Mouse (Mus musculus) splenic B cell, adult 2 months (primary cell): ENCODE data around the gene Acin1.

Experiments
- DNase-seq: peaks from one replicate; pipeline ENCODE4 v3.0.0-alpha.2; 2011; ENCODE audit warnings: low read depth, low spot score
- H3K27me3 ChIP-seq: 2 replicates; pipeline ENCODE4 v1.6.1; 2012; ENCODE audit warnings: mild to moderate bottlenecking, low read length, moderate library complexity, mixed read lengths; ENCODE audit not compliant: control insufficient read depth, poor library complexity, insufficient read depth, severe bottlenecking
- H3K36me3 ChIP-seq: 2 replicates; pipeline ENCODE4 v1.6.1; 2012; ENCODE audit warnings: mild to moderate bottlenecking, low read length, moderate library complexity, mixed read lengths; ENCODE audit not compliant: control insufficient read depth, poor library complexity, insufficient read depth, severe bottlenecking

The Acin1 gene

GRCm38 (mm10) chr14:54594631-54595414 lies 91.9 kb downstream of the Acin1 start:
- Histone ChIP-seq H3K27me3 (no peaks in the 10 kb centered on the region), H3K36me3 (no peaks in the 10 kb centered on the region)
- DNase-seq = no peak

DNA sequence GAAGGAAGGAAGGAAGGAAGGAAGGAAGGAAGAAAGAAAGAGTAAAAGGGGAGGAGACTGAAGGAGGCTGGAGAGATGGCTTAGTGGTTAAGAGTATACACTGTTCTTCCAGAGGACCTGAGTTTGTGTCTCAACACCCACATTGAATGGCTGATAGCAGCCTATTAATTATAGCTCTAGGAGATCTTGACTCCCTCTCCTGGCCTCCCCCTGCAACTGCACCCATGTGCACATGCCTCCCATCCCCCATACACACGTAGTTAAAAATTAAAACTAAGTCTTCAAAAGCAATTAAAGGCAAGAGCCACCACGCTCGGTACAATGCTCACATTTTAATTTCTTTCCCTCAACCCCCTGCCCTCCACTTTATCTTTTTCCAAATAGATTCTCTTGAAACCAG lies 92.7 kb downstream of the Acin1 start:
- no peak for DNase-seq
- no peaks in the 10 kb centered on the region for H3K27me3 ChIP-seq
- no peaks in the 10 kb centered on the region for H3K36me3 ChIP-seq

DNA sequence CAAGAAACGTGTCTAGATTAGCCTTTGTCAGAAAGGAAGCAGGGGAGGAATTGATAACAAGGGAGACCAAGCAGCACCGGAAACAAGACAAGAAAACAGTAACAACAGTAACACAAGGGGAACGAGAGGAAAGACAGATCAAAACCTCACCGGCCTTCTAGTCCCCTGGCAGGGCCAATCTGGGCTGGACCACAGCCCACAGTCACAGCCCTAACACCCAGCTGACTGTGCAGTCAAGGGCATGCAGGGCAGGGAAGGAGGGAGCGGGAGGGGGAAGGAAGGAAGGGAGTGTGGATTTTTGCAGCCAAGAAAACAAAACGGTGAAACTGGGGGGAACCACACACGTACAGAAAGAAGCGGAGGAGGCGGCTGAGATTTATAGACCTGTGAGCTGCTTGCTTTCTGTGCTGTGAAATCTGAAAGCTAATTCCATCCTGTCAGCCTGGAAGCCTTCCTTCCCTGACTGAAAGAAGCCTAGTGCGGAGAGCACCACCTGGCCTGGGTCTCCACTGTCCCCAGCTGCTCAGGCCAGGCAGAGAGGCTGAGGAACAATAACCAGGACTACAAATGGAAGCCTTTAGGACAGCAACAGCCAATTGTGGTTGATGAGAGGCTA lies 94.3 kb downstream of the Acin1 start:
- Histone ChIP-seq H3K27me3 (no peaks in the 10 kb centered on the region), H3K36me3 (no peaks in the 10 kb centered on the region)
- DNase-seq = no peak
